Mouse (Mus musculus) naive thymus-derived CD4-positive, alpha-beta T cell, adult 5 months (primary cell): ENCODE measurements around the gene Klrb1a. TPM values are rescaled to one million over a fixed set of nuclear protein-coding genes. Genes with fewer than 3 reads are reported as not detected.

ENCODE experiments used
- polyA plus RNA-seq: library from polyadenylated mRNA; unstranded; fragments of 100-300 nt; shearing (Covaris generic); gene quantifications from one replicate; pipeline ENCODE4 v1.2.1, GENCODE M21; 2017

Klrb1a gene
- not detected for polyA plus RNA-seq

GRCm38 (mm10) chr6:128623433-128623832, at the start of gene Klrb1a:
TSS of gene Klrb1a (minus strand) at chr6:128623533.

DNA sequence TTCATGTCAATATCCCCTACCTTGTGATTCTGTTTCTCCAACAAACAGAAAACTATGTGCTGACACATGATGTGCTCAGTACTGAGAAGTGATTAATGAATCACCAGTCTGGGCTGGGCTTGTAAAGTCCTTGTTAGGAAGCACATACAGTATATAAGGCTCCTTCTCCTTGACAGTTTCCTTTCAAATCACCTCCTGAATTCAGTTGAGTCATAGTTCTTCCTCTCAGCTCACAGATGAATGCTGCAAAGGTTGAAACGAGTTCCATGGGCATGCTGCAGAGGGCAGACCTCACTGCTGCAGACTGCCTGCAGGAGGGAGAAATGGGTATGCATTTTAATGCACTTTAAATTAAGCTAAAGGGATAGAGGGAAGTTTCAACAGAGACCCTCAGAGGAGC, 38.9 kb upstream of the Klrb1a start, which contains the start of gene Clec2h:
Gene Clec2h, plus strand, starts transcription at position 180 of the 400 bp plus-strand sequence.

DNA sequence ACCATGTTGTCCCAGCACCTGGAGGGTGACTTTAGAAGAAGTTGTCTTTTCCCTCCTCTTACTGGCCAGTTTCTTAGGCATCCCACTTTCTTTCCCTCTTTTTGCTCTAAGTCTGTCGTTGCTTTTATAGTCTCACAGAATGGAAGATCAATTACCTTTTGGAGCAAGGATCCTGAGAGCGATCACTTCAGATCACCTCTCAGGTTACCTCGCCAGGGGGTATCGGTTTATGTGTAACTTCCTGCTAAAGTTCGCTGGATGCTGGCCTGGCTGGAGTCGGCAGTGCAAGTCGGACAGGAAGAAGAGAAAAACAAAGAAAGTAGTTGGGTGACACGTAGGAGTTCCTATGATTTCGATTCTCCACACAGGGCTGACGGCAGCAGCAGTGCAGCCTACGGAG, 41.8 kb downstream of the Klrb1a start, which contains the start of gene A2ml1:
Gene A2ml1, minus strand, starts transcription at position 101 of the 400 bp plus-strand sequence.

Other genes starting within 250 kb of the Klrb1a start
- not detected for gene Tex52, start 248.1 kb downstream of the Klrb1a start, polyA plus RNA-seq
- gene Gm44596, start 248.0 kb downstream of the Klrb1a start, polyA plus RNA-seq: not detected
- gene Nrip2, start 224.2 kb downstream of the Klrb1a start, polyA plus RNA-seq: 0.81 TPM
- gene Itfg2, start 198.6 kb downstream of the Klrb1a start, polyA plus RNA-seq: 43.5 TPM
- gene Fkbp4, start 184.9 kb downstream of the Klrb1a start, polyA plus RNA-seq: 162 TPM
- not detected for gene Pzp, start 96.8 kb downstream of the Klrb1a start, polyA plus RNA-seq
- not detected for gene A2ml1, start 41.9 kb downstream of the Klrb1a start, polyA plus RNA-seq
- gene Clec2h, start 38.9 kb upstream of the Klrb1a start, polyA plus RNA-seq: not detected
- gene Klrb1, start 99.5 kb upstream of the Klrb1a start, polyA plus RNA-seq: 0.55 TPM
- gene Klrb1c, start 165.7 kb upstream of the Klrb1a start, polyA plus RNA-seq: 0.30 TPM
- not detected for gene Gm44511, start 202.8 kb upstream of the Klrb1a start, polyA plus RNA-seq
- not detected for gene Klrb1b, start 202.8 kb upstream of the Klrb1a start, polyA plus RNA-seq